Mouse (Mus musculus) embryo, embryonic 10 days (tissue): Measurements from ENCODE around the gene Kif26b.
A peak's percentile ranks its signal among the peaks of the same experiment; 100 is the strongest.

Source experiments
- DNase-seq: peaks from one replicate; pipeline ENCODE4 v3.0.0-alpha.2; 2015; ENCODE audit warnings: low spot score

Gene Kif26b

GRCm38 (mm10) chr1:178840311-178840710 is 311.4 kb downstream of the Kif26b start:
- no peak for DNase-seq

GRCm38 (mm10) chr1:178844839-178845238 is 315.9 kb downstream of the Kif26b start:
- DNase-seq, result no peak

GRCm38 (mm10) chr1:178847569-178847968 is 318.6 kb downstream of the Kif26b start:
- DNase-seq, result no peak

GRCm38 (mm10) chr1:178848380-178849106 is 319.6 kb downstream of the Kif26b start:
- no peak for DNase-seq

GRCm38 (mm10) chr1:178850569-178850968 is 321.6 kb downstream of the Kif26b start:
- no peak for DNase-seq

DNA sequence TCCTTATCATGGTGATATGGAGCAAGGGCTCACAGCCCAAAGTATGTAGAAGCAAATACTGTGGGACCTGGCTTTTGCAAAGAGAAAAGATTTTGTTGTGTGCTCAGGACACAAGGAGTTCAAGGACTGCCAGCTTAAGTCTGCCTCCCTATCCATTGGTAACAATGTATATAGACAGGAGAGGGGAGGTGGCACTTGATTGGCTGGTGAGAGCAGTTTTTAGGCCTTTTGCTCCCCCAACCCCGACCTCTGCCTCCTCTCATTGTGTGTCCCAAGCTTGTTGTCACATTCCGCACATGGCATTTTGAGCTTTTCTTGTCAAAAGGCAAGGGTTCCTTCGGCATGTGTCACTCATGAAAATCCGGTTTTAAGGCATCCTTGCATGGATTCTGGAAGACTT is 326.0 kb downstream of the Kif26b start:
- no peak for DNase-seq

GRCm38 (mm10) chr1:178855974-178856373 is 327.0 kb downstream of the Kif26b start:
- DNase-seq, result no peak

- no peak for DNase-seq
Measured at GRCm38 (mm10) chr1:178860671-178861391, 331.9 kb downstream of the Kif26b start.

GRCm38 (mm10) chr1:178861392-178861762 is 332.5 kb downstream of the Kif26b start:
- no peak for DNase-seq

DNA sequence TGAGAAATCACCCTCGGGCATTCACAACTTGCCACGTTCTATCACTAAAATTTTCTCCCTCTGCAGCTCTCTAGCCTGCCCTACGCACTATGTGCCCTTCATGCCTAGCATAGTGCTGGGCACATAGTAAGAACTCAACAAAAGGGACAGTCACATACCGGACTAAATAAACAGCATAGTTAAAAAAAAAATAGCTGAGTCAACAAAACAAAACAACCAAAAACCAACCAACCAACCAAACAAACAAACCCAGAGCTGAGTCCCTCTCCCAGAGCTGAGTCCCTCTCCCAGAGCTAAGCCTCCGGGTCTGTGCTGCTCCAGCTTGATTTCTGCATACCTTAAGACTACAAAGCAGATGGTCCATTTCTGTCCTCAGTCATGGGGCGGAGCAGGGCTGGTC is 334.8 kb downstream of the Kif26b start:
- DNase-seq, result no peak

GRCm38 (mm10) chr1:178864297-178864696 is 335.4 kb downstream of the Kif26b start:
- no peak for DNase-seq

DNA sequence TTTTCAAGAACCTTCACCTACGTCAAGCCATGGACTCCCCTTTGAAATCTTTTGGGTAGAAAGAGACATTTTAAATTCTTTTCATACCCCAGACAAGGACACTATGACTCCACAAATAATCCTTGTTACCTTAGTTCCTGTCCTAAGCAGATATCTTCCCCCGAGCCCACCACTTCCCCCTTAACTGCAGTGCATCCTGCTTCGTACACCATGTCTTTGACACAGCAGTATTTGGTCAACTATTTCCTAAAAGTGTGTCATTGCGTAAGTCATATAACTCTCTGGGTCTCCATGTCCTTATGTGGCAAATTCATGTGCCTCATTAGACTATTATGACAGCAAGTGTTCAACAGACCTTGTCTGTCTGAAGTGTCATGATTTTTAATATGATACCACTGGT is 337.8 kb downstream of the Kif26b start:
- no peak for DNase-seq

DNA sequence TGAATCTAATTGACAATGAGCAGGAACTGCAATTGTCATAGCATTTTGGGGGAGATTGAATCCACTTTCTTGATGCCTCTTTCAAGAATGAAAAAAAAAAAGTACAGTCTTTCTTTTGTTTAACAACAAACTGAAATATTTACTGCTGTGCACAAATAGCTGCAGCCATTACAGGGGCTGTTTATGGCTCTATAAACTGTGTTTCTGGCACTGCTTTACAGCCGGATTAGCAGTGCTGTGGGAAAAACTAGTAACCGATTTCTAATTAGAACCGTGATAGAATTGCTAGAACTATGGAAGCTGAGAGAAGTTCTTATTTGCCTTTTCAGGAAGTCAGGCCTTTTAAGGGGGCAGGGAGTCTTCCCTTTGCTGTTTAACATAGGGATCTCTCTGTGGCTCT is 342.1 kb downstream of the Kif26b start:
- no peak for DNase-seq

DNA sequence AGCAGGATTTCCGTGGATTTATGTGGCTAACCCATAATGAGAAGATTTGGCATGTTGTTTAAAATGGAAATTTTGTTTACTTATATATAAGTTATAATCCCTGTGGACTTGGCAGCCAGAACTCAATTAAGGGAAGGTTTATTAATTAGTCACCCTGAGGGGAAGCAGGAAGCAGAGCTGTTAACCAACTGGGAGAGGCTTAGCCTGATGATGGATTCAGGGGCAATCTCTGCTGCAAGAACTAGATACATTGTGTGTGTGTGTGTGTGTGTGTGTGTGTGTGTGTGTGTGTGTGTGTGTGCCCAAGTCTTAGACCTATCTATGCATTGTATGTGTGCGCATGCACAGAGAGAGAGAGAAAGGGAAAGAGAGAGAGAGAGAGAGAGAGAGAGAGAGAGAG is 348.0 kb downstream of the Kif26b start:
- DNase-seq, result no peak

- peak; percentile 15 for DNase-seq
Measured at GRCm38 (mm10) chr1:178878676-178879075, 349.8 kb downstream of the Kif26b start.

GRCm38 (mm10) chr1:178880905-178881304 is 352.0 kb downstream of the Kif26b start:
- DNase-seq, result no peak

DNA sequence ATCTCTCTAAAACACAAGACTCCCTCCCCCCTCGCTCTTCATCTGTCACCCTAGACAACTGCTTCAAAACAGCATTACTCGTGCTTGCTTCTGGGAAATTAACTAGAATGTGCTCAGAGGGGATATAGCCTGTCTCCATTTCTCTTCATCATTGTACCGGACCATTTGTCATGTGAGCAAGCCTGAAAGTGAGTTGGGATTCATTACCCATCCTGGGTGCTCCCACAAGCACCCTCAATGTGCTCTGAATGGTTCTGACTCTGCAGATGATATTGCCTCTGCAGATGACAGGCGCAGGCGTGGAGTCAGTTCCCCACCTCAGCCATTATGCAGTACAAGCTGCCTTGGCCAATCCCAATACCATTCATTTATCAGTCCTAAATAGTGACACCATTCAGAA is 357.7 kb downstream of the Kif26b start:
- no peak for DNase-seq

GRCm38 (mm10) chr1:178892376-178892775 is 363.5 kb downstream of the Kif26b start:
- no peak for DNase-seq

- no peak for DNase-seq
Measured at GRCm38 (mm10) chr1:178893229-178894080, 364.5 kb downstream of the Kif26b start.

- no peak for DNase-seq
Measured at GRCm38 (mm10) chr1:178894081-178894401, 365.1 kb downstream of the Kif26b start.

GRCm38 (mm10) chr1:178895674-178896073 is 366.7 kb downstream of the Kif26b start:
- no peak for DNase-seq

DNA sequence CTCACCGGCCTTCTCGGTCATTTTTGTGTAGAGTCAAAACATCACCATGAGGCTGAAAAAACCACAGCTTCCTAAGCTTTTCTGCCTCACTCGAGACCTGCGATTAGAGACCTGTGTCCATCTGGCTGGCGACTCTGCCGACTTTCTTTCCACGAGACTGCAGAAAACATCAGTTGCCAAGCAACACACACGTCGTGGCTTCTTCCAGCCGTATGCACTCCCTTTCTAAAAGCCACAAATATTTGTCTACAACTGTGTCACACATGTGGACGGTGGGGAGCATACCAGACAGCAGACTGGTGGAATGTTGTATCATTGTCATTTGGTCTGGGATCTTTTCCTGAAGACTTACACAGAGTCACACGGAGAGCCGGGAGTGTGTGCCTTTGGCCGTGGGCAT is 382.0 kb downstream of the Kif26b start:
- no peak for DNase-seq
